Mouse (Mus musculus) hindbrain, embryonic 16.5 days (tissue): ENCODE data around the gene Sdk2. TPM values are rescaled to one million over a fixed set of nuclear protein-coding genes. Genes with fewer than 3 reads are reported as not detected.
A peak's percentile ranks its signal among the peaks of the same experiment; 100 is the strongest.

ENCODE experiments used
- ATAC-seq: fragments of 200-750 bp; cut with Nextera tagmentation; 2 replicates; pipeline ENCODE4 v1.8.0; 2017; ENCODE audit warnings: moderate TSS enrichment, moderate library complexity
- H3K27ac ChIP-seq: fragments of 300-500 bp; sonication (generic); 2 replicates; pipeline ENCODE4 v1.5.1; 2014; ENCODE audit warnings: low read depth, mild to moderate bottlenecking, control low read depth, low read length, moderate library complexity
- H3K27me3 ChIP-seq: fragments of 300-500 bp; sonication (generic); replicated peaks from 2 replicates; pipeline ENCODE4 v1.6.1; 2014; ENCODE audit warnings: low read length; ENCODE audit not compliant: control insufficient read depth, insufficient read depth
- H3K36me3 ChIP-seq: fragments of 300-500 bp; sonication (generic); 2 replicates; pipeline ENCODE4 v1.6.1; 2014; ENCODE audit warnings: mild to moderate bottlenecking, low read length, moderate library complexity, mixed read lengths; ENCODE audit not compliant: control insufficient read depth, insufficient read depth
- H3K4me1 ChIP-seq: fragments of 300-500 bp; sonication (generic); 2 replicates; pipeline ENCODE4 v1.6.1; 2014; ENCODE audit warnings: low read depth, low read length; ENCODE audit not compliant: control insufficient read depth, insufficient read depth
- H3K4me2 ChIP-seq: fragments of 300-500 bp; sonication (generic); 2 replicates; pipeline ENCODE4 v1.6.1; 2014; ENCODE audit warnings: mild to moderate bottlenecking, low read length, control low read depth, moderate library complexity
- H3K4me3 ChIP-seq: fragments of 300-500 bp; sonication (generic); 2 replicates; pipeline ENCODE4 v1.5.1; 2014; ENCODE audit warnings: mild to moderate bottlenecking, low read length, control low read depth, moderate library complexity
- H3K9ac ChIP-seq: fragments of 300-500 bp; sonication (generic); 2 replicates; pipeline ENCODE4 v1.6.1; 2014; ENCODE audit warnings: low read depth, mild to moderate bottlenecking, control low read depth, low read length, moderate library complexity
- H3K9me3 ChIP-seq: fragments of 300-500 bp; sonication (generic); 2 replicates; pipeline ENCODE4 v1.6.1; 2014; ENCODE audit warnings: mild to moderate bottlenecking, low read length, moderate library complexity; ENCODE audit not compliant: control insufficient read depth
- WGBS: fragments of 180-500 bp; shearing (Covaris S2); extraction: QIAGEN DNeasy Blood & Tissue Kit; methylation state at CpG from one replicate; pipeline ENCODE4 v1.1.7; 2014; 5-methylcytosine and 5-hydroxymethylcytosine counted together
- polyA plus RNA-seq: library from polyadenylated mRNA; unstranded; fragments of >200 nt; fragmentation: Nextera tagmentation; extraction: Ambion mirVana; gene quantifications from 2 replicates; pipeline ENCODE4 v1.2.1, GENCODE M21; 2015

Sdk2 gene
- 3.3 and 3.6 TPM in 2 replicates for polyA plus RNA-seq

DNA sequence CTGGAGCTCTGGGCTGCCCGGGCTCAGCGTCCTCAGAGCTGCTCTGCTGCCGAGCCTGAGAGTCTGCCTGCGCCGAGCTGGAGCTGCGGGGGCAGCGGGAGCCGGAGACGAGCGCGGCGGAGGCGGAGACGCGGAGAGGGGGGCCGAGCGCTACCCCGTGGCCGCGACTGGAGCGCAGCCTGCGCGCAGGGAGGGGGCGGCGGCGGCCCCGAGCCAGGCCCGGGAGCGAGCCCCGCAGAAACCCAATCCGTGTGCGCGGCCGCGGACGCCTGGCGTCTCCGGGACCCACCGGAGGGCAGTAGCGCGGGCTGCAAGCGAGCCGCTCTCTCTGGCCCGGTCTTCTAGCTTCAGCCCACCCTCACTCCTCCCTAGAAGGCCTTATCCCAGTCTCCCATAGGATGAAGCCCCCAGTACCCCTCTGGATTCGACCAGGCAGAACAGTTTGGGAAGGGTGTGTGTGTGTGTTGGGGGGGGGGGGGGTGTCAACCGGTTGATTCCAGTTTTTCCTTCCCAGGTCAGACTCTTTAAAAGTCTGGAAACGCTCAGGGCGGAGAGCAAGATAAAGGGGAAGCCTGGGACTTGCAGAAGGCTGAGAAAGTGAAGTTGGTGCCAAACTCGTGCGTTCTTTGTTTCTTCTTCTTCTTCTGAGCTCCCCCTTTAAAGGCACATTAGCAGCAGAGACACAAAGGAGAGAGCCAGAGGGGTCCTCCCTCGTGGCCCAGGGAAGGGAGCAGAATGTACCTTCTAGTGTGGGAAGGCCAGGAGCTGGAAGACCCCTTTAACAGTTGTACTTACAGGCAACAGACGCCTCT is at the start of gene Sdk2:
Gene Sdk2, minus strand, starts transcription at position 96 of the 812 bp plus-strand sequence.
- peak; percentile 87 for ATAC-seq
- peak within 1 kb of the TSS; percentile 76 for H3K4me3 ChIP-seq
- 3% methylated on average over 26 of the region's 52 CpGs for WGBS
- H3K4me1 ChIP-seq: peaks cover 45% of the 10 kb centered on the region
- H3K36me3 ChIP-seq: no peaks in the 10 kb centered on the region
- H3K4me2 ChIP-seq: peak within 1 kb of the TSS; percentile 87
- peak within 1 kb of the TSS; percentile 90 for H3K27ac ChIP-seq
- no peaks in the 10 kb centered on the region for H3K9me3 ChIP-seq
- peak within 1 kb of the TSS; percentile 85 for H3K9ac ChIP-seq
- H3K27me3 ChIP-seq: peaks cover 15% of the 10 kb centered on the region

DNA sequence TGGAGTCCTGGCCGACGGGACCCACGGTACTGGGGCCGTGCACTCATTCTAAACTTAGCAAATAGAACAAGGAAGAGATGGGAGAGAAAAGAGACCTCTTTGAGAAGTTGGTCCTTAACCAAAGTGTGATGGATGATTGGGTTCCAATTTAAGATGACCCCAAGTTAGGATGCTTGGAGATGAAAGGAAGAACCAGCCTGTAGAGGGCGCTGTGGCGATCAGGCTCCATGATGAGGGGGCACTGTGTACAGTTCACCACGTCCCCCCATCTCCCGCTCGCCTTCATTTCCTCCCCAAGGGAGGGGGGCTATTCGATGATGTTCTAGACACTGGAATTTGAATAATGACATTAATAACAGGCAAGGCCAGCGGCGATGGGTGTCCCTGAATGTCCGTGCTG is 48.2 kb upstream of the Sdk2 start:
- no peaks in the 10 kb centered on the region for H3K9me3 ChIP-seq
- no peaks in the 10 kb centered on the region for H3K36me3 ChIP-seq
- WGBS: 72% methylated on average over 13 of the region's 13 CpGs
- ATAC-seq: peak; percentile 29; the same call in 1 of the 2 replicates
- H3K4me2 ChIP-seq: no peak overlapping the region
- no peak overlapping the region for H3K4me3 ChIP-seq
- peaks cover 9% of the 10 kb centered on the region for H3K4me1 ChIP-seq
- no peak overlapping the region for H3K27ac ChIP-seq
- H3K27me3 ChIP-seq: no peaks in the 10 kb centered on the region
- H3K9ac ChIP-seq: no peak overlapping the region

GRCm38 (mm10) chr11:114114674-114115073 is 47.8 kb upstream of the Sdk2 start:
- Histone ChIP-seq H3K4me3 (no peak overlapping the region), H3K36me3 (no peaks in the 10 kb centered on the region), H3K4me1 (peaks cover 9% of the 10 kb centered on the region), H3K9me3 (no peaks in the 10 kb centered on the region), H3K27ac (no peak overlapping the region), H3K9ac (no peak overlapping the region), H3K27me3 (no peaks in the 10 kb centered on the region), H3K4me2 (no peak overlapping the region)
- ATAC-seq: no peak
- WGBS: 59% methylated on average over 12 of the region's 12 CpGs

- Histone ChIP-seq H3K9me3 (no peaks in the 10 kb centered on the region), H3K9ac (no peak overlapping the region), H3K4me2 (no peak overlapping the region), H3K36me3 (no peaks in the 10 kb centered on the region), H3K27ac (no peak overlapping the region), H3K27me3 (no peaks in the 10 kb centered on the region), H3K4me3 (no peak overlapping the region), H3K4me1 (no peaks in the 10 kb centered on the region; the same call in 1 of the 2 replicates)
- ATAC-seq: no peak
- WGBS: 30% methylated on average over 3 of the region's 3 CpGs
Observed at GRCm38 (mm10) chr11:114110851-114111250, 44.0 kb upstream of the Sdk2 start.

GRCm38 (mm10) chr11:114093636-114094035 is 26.8 kb upstream of the Sdk2 start:
- Histone ChIP-seq H3K9me3 (no peaks in the 10 kb centered on the region), H3K4me2 (no peak overlapping the region), H3K4me3 (no peak overlapping the region), H3K9ac (no peak overlapping the region), H3K27ac (no peak overlapping the region), H3K27me3 (no peaks in the 10 kb centered on the region), H3K4me1 (no peaks in the 10 kb centered on the region), H3K36me3 (no peaks in the 10 kb centered on the region)
- ATAC-seq: no peak
- 51% methylated on average over 7 of the region's 7 CpGs for WGBS

DNA sequence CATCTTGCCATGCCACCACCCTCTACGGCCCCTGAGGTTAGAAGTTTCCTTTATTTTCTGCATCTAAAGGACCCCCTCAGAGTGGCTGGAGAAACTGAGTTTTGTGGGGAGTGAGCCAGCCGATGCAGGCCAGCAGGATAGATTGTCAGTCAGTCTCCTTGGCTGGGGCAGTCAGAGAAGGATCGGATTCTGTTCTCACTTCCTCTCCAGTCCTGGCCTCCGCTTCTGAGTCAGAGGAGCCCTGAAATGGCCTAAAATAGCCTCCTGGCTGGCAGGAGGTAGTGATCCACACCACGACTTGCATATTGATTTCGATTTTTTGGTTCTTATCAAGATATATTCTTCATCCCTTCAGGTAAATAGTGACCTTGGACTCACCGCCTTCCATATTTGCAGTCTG is 26.3 kb upstream of the Sdk2 start:
- Histone ChIP-seq H3K27me3 (no peaks in the 10 kb centered on the region), H3K27ac (no peak overlapping the region), H3K4me2 (no peak overlapping the region), H3K4me3 (no peak overlapping the region), H3K36me3 (no peaks in the 10 kb centered on the region), H3K9ac (no peak overlapping the region), H3K4me1 (no peaks in the 10 kb centered on the region), H3K9me3 (no peaks in the 10 kb centered on the region)
- WGBS: 69% methylated on average over 7 of the region's 7 CpGs
- ATAC-seq: no peak

DNA sequence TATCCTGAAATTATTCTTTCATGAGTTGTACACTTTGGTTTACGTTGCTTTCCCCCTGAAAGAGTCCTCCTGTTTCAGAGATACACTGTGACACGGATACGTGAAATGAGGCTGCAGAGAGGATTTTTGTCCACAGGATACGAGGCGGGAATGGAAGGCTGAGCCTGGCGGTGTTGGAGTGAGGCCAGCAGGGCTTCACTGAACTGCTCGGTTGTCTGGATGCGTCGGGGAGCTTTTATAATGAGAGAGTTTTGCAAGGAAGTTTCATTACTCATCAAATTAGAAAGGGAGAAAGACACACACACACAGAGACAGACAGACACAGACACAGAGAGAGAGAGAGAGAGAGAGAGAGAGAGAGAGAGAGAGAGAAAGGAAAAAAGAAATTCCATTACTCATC is 13.8 kb upstream of the Sdk2 start:
- WGBS: 36% methylated on average over 9 of the region's 9 CpGs
- H3K36me3 ChIP-seq: no peaks in the 10 kb centered on the region
- no peaks in the 10 kb centered on the region for H3K27me3 ChIP-seq
- H3K4me3 ChIP-seq: no peak overlapping the region
- no peak for ATAC-seq
- no peak overlapping the region for H3K27ac ChIP-seq
- no peak overlapping the region for H3K4me2 ChIP-seq
- H3K9ac ChIP-seq: no peak overlapping the region
- H3K9me3 ChIP-seq: no peaks in the 10 kb centered on the region
- H3K4me1 ChIP-seq: 0 out of 2 replicates have a peak, but pooled peaks cover 2% of the 10 kb centered on the region

DNA sequence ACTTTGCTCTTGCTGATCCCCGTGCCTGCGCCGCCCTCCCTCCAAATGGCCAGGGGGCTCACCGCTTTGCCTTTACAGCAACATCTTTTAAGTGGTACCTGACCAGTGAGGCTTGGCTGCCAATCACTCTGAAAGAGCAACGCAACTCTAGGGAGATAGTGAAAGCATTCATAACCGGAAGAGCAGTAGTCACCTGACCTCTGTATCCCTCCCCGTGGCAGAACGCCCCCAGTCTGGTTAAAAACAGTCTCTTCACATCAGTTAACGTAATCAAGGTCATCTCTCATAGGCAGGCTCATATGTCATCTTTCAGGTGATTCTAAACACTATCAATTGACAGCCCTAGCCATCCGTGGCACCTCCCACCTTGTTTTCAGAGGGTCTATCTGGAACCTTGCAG is 5.8 kb upstream of the Sdk2 start:
- ATAC-seq: no peak
- Histone ChIP-seq H3K9ac (no peak overlapping the region), H3K27ac (no peak overlapping the region), H3K4me3 (no peak overlapping the region), H3K9me3 (no peaks in the 10 kb centered on the region), H3K27me3 (peaks cover 3% of the 10 kb centered on the region; the same call in 1 of the 2 replicates), H3K4me1 (peaks cover 8% of the 10 kb centered on the region), H3K36me3 (no peaks in the 10 kb centered on the region), H3K4me2 (no peak overlapping the region)
- WGBS: 79% methylated on average over 10 of the region's 10 CpGs

DNA sequence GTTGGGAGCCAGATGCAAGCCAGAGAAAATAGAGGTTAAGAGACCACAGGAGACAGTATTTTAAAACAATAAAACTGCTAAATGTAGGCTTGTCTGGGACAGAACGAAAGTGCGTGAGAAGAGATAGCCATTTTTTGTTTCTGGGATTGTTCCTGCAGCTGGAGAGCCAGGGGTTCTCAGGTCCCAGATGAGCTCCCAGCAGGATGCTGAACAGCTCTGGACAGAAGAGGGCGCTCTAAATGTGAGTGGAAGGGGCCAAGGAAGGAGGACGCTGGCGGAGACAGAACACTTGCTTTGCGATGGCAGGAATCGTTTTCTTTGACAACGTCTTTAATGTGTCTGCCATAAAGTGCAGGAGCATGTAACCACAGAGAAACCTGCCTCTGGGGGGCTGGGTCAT is 5.2 kb upstream of the Sdk2 start:
- Histone ChIP-seq H3K27me3 (peaks cover 3% of the 10 kb centered on the region; the same call in 1 of the 2 replicates), H3K27ac (no peak overlapping the region), H3K9ac (no peak overlapping the region), H3K36me3 (no peaks in the 10 kb centered on the region), H3K4me2 (no peak overlapping the region), H3K4me1 (peaks cover 14% of the 10 kb centered on the region), H3K4me3 (no peak overlapping the region), H3K9me3 (no peaks in the 10 kb centered on the region)
- ATAC-seq: no peak
- 33% methylated on average over 8 of the region's 8 CpGs for WGBS
